Mouse (Mus musculus) liver, embryonic 18 days (tissue): Measurements from ENCODE around the gene Wnt5b. TPM values are rescaled to one million over a fixed set of nuclear protein-coding genes. Genes with fewer than 3 reads are reported as not detected.

Experiments used
- polyA plus RNA-seq: library from polyadenylated mRNA; depleted of rRNA; stranded (reverse); fragments of >200 nt; gene quantifications from 2 replicates; pipeline ENCODE4 v1.2.3, GENCODE M21; 2012; rRNA removed

Wnt5b gene
- 0.23 and 0.30 TPM in 2 replicates for polyA plus RNA-seq

GRCm38 (mm10) chr6:119543803-119544517 is at the start of gene Wnt5b:
Wnt5b (minus strand) TSS chr6:119544347.

GRCm38 (mm10) chr6:119479343-119479875 is 64.7 kb downstream of the Wnt5b start, which contains the start of gene Fbxl14:
Fbxl14 (plus strand) TSS chr6:119479668.

GRCm38 (mm10) chr6:119417354-119417753 is 126.8 kb downstream of the Wnt5b start, which contains the start of gene Adipor2:
Adipor2 (minus strand) TSS chr6:119417704.

Other genes starting within 250 kb of the Wnt5b start
- gene Lrtm2, start 213.6 kb downstream of the Wnt5b start, polyA plus RNA-seq, result 0.01 TPM in 1 of 2 replicates, not detected in the other
- 52.0 and 69.3 TPM in 2 replicates for gene Adipor2, start 126.6 kb downstream of the Wnt5b start, polyA plus RNA-seq
- 14.8 and 15.4 TPM in 2 replicates for gene Fbxl14, start 64.7 kb downstream of the Wnt5b start, polyA plus RNA-seq